Mouse (Mus musculus): ENCODE measurements around the gene Akap5. TPM values are rescaled to one million over a fixed set of nuclear protein-coding genes. Genes with fewer than 3 reads are reported as not detected.

Akap5 gene
- total RNA-seq, 2 experiments from 2014 or later: 81.5 to 81.9 TPM

GRCm38 (mm10) chr12:76310007-76310406 is 14.7 kb upstream of the Akap5 start:
- no peak for DNase-seq (ENCODE audit: low spot score in 2 of 2)

GRCm38 (mm10) chr12:76310633-76311032 is 14.1 kb upstream of the Akap5 start:
- DNase-seq (ENCODE audit: low spot score in 2 of 2): no peak

- no peak for DNase-seq (ENCODE audit: low spot score in 2 of 2)
These were observed 13.5 kb upstream of the Akap5 start for GRCm38 (mm10) chr12:76311227-76311626.

- DNase-seq (ENCODE audit: low spot score in 2 of 2): no peak
These were observed 12.7 kb upstream of the Akap5 start for GRCm38 (mm10) chr12:76311951-76312350.

GRCm38 (mm10) chr12:76318282-76319212 is 6.1 kb upstream of the Akap5 start:
- no peak for DNase-seq (ENCODE audit: low spot score in 2 of 2)

- peak; percentile 47 to 68 for DNase-seq (ENCODE audit: low spot score in 2 of 2)
These were observed 1.9 kb downstream of the Akap5 start for GRCm38 (mm10) chr12:76326437-76327220.

GRCm38 (mm10) chr12:76328567-76329354 is 4.1 kb downstream of the Akap5 start:
- no peak for DNase-seq (ENCODE audit: low spot score in 2 of 2)

GRCm38 (mm10) chr12:76333688-76334087 is 9.0 kb downstream of the Akap5 start:
- DNase-seq (ENCODE audit: low spot score in 2 of 2): no peak

GRCm38 (mm10) chr12:76335641-76336040 is 10.9 kb downstream of the Akap5 start:
- DNase-seq (ENCODE audit: low spot score in 2 of 2): no peak

- no peak for DNase-seq (ENCODE audit: low spot score in 2 of 2)
These were observed 11.6 kb downstream of the Akap5 start for GRCm38 (mm10) chr12:76336111-76336965.

GRCm38 (mm10) chr12:76341080-76341479 is 16.4 kb downstream of the Akap5 start:
- peak; percentile 57 to 70 for DNase-seq (ENCODE audit: low spot score in 2 of 2)

- DNase-seq (ENCODE audit: low spot score in 2 of 2): no peak
These were observed 21.2 kb downstream of the Akap5 start for GRCm38 (mm10) chr12:76345759-76346455.

- no peak for DNase-seq (ENCODE audit: low spot score in 2 of 2)
These were observed 25.1 kb downstream of the Akap5 start for GRCm38 (mm10) chr12:76349680-76350220.

GRCm38 (mm10) chr12:76360868-76361267 is 36.2 kb downstream of the Akap5 start:
- DNase-seq (ENCODE audit: low spot score in 2 of 2): no peak

GRCm38 (mm10) chr12:76361405-76362302 is 37.0 kb downstream of the Akap5 start:
- DNase-seq (ENCODE audit: low spot score in 2 of 2): no peak

- DNase-seq (ENCODE audit: low spot score in 2 of 2): no peak
These were observed 37.6 kb downstream of the Akap5 start for GRCm38 (mm10) chr12:76362303-76362676.

GRCm38 (mm10) chr12:76366276-76366675 is 41.6 kb downstream of the Akap5 start:
- DNase-seq (ENCODE audit: low spot score in 2 of 2): no peak
